Mouse (Mus musculus) liver, embryonic 11.5 days (tissue): ENCODE data around the gene Dlg1. TPM values are rescaled to one million over a fixed set of nuclear protein-coding genes. Genes with fewer than 3 reads are reported as not detected.

Source experiments
- ATAC-seq: fragments of 200-750 bp; cut with Nextera tagmentation; replicated peaks from 2 replicates; pipeline ENCODE4 v1.8.0; 2017; ENCODE audit warnings: moderate number of reproducible peaks, mild to moderate bottlenecking, moderate TSS enrichment, moderate library complexity; ENCODE audit not compliant: low FRiP score
- DNase-seq: peaks from one replicate; pipeline ENCODE4 v3.0.0-alpha.2; 2017; ENCODE audit warnings: low spot score
- H3K27ac ChIP-seq: fragments of 300-500 bp; sonication (generic); 2 replicates; pipeline ENCODE4 v1.5.1; 2014; ENCODE audit warnings: mild to moderate bottlenecking, low read depth, low read length, control low read depth
- H3K27me3 ChIP-seq: fragments of 300-500 bp; sonication (generic); replicated peaks from 2 replicates; pipeline ENCODE4 v1.6.1; 2014; ENCODE audit warnings: low read length, mixed read lengths; ENCODE audit not compliant: control insufficient read depth, insufficient read depth
- H3K36me3 ChIP-seq: fragments of 300-500 bp; sonication (generic); 2 replicates; pipeline ENCODE4 v1.6.1; 2014; ENCODE audit warnings: mild to moderate bottlenecking, low read length, moderate library complexity, mixed read lengths; ENCODE audit not compliant: control insufficient read depth, insufficient read depth
- H3K4me1 ChIP-seq: fragments of 300-500 bp; sonication (generic); replicated peaks from 2 replicates; pipeline ENCODE4 v1.6.1; 2014; ENCODE audit warnings: low read length, mixed read lengths; ENCODE audit not compliant: control insufficient read depth, insufficient read depth
- H3K4me2 ChIP-seq: fragments of 300-500 bp; sonication (generic); 2 replicates; pipeline ENCODE4 v1.6.1; 2014; ENCODE audit warnings: mild to moderate bottlenecking, control low read depth, moderate library complexity
- H3K4me3 ChIP-seq: fragments of 300-500 bp; sonication (generic); 2 replicates; pipeline ENCODE4 v1.5.1; 2014; ENCODE audit warnings: low read depth, low read length, control low read depth
- H3K9ac ChIP-seq: fragments of 300-500 bp; sonication (generic); 2 replicates; pipeline ENCODE4 v1.6.1; 2014; ENCODE audit warnings: low read depth, low read length, control low read depth
- H3K9me3 ChIP-seq: fragments of 300-500 bp; sonication (generic); 2 replicates; pipeline ENCODE4 v1.6.1; 2016; ENCODE audit warnings: low read length, inconsistent platforms, mixed read lengths; ENCODE audit not compliant: control insufficient read depth
- WGBS: fragments of 180-500 bp; shearing (Covaris S2); extraction: QIAGEN DNeasy Blood & Tissue Kit; methylation state at CpG from one replicate; pipeline ENCODE4 v1.1.7; 2014; 5-methylcytosine and 5-hydroxymethylcytosine counted together
- polyA plus RNA-seq: library from polyadenylated mRNA; unstranded; fragments of >200 nt; fragmentation: Nextera tagmentation; extraction: Ambion mirVana; gene quantifications from 2 replicates; pipeline ENCODE4 v1.2.1, GENCODE M21; 2014

The Dlg1 gene
- polyA plus RNA-seq, 1 experiment from 2014 or later = 25.3 TPM

DNA sequence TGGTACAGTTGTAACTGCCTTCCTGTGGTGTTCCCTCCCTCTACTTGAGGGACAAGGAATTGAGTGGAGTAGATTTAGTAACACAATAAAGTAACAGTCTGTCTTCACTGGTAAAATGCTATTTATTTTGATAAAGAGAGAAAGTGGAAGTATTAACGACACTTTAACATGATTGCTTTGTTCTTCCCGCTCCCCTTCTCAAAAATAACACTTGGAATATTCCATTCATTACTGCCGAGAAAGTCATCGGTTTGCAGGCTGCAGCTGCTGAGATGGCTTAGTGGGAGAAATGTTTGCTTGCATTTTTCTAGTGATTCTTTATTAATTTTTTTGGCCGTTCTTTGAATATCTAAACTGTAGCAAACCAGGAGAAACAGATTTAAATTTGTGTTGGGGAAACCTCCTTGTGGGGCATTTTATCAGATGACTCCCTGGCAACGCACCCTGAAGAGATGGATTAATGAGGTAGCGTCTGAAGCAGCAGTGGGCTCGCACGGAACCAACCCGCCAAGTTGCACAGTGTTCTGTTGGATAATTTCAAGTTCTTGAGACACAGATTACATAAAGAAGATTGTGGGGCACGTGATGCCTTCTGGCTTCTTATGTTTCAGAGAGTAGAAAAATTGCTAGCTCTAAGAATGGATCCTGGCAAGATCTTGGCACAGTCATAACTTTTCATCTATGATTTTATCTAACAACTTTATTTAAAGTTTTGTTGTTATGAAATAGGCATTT is 32.2 kb downstream of the Dlg1 start:
- no peak for ATAC-seq
- DNase-seq = no peak
- Histone ChIP-seq H3K9ac (no peak overlapping the region), H3K9me3 (no peaks in the 10 kb centered on the region), H3K27ac (no peak overlapping the region), H3K4me1 (peaks cover 7% of the 10 kb centered on the region), H3K4me2 (no peak overlapping the region), H3K4me3 (no peak overlapping the region), H3K27me3 (no peaks in the 10 kb centered on the region), H3K36me3 (no peaks in the 10 kb centered on the region)
- 67% methylated on average over 11 of the region's 11 CpGs for WGBS

DNA sequence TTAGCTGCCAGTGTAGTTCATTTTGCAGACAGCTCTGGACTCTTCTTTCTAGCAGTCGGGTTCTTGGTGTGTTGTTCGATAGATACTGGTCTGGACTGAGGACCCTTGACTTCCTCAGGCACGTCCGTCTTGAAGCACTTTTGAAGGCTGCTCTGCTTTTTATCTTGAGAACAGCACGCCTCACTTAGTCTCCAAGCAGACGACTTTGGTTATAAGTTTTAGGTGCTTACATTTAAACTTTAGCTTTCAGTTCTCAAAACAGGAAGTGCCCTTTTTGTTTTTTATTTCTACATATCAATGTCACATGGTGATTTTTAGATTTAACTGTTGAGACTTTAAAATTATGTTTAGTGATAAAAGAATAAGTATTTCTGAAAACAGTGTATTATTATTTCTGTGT is 33.1 kb downstream of the Dlg1 start:
- H3K9me3 ChIP-seq = no peaks in the 10 kb centered on the region
- peaks cover 7% of the 10 kb centered on the region for H3K4me1 ChIP-seq
- no peak for ATAC-seq
- H3K36me3 ChIP-seq = no peaks in the 10 kb centered on the region
- no peak overlapping the region for H3K4me2 ChIP-seq
- H3K4me3 ChIP-seq = no peak overlapping the region
- H3K9ac ChIP-seq = no peak overlapping the region
- no peak overlapping the region for H3K27ac ChIP-seq
- 24% methylated on average over 6 of the region's 6 CpGs for WGBS
- no peak for DNase-seq
- no peaks in the 10 kb centered on the region for H3K27me3 ChIP-seq

DNA sequence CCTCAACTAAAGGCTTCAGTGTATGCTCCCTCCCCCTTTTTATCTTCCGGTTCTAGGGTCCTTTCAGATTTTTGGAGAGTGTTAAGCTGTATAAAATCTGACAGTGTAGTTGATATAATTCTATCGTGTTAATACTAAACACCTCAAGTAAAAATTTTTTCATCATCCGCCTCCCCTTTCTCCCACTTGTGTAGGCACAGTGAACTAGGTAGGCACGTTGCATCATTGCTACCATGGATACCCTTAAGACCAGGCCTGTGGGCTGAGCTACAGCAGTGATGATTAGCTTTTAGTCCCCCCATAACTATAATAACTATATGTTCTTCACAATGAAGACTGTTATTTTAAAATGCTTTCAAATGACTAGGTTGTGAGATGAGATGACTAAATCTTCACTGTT is 34.1 kb downstream of the Dlg1 start:
- Histone ChIP-seq H3K36me3 (no peaks in the 10 kb centered on the region), H3K4me3 (no peak overlapping the region), H3K9me3 (no peaks in the 10 kb centered on the region), H3K4me1 (peaks cover 7% of the 10 kb centered on the region), H3K4me2 (no peak overlapping the region), H3K27ac (no peak overlapping the region), H3K9ac (no peak overlapping the region), H3K27me3 (no peaks in the 10 kb centered on the region)
- 82% methylated on average over 4 of the region's 4 CpGs for WGBS
- DNase-seq (no peak), ATAC-seq (no peak)

DNA sequence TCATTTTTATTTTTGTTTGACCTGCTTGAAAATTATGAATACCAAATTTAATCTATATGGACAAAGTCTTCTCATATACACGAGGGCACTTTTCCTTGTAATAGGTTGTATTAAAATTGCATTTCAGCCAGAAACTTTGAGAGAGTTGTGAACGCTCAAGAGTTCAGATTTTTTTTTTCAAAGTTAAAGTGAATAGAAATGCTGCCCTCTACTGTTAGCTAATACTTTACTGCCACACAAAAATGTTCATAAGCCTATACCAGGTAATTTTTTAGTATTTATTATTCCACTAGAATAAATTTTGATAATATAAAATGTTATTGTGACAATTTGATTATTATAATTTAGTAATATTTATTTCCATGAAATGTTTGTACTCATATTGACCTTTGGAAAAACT is 42.0 kb downstream of the Dlg1 start:
- no peaks in the 10 kb centered on the region for H3K36me3 ChIP-seq
- ATAC-seq = no peak
- no peak overlapping the region for H3K9ac ChIP-seq
- no peak overlapping the region for H3K27ac ChIP-seq
- H3K27me3 ChIP-seq = no peaks in the 10 kb centered on the region
- no peak for DNase-seq
- peaks cover 5% of the 10 kb centered on the region; the same call in 1 of the 2 replicates for H3K4me1 ChIP-seq
- WGBS = 38% methylated on average over 2 of the region's 2 CpGs
- H3K4me2 ChIP-seq = no peak overlapping the region
- no peak overlapping the region for H3K4me3 ChIP-seq
- H3K9me3 ChIP-seq = no peaks in the 10 kb centered on the region

DNA sequence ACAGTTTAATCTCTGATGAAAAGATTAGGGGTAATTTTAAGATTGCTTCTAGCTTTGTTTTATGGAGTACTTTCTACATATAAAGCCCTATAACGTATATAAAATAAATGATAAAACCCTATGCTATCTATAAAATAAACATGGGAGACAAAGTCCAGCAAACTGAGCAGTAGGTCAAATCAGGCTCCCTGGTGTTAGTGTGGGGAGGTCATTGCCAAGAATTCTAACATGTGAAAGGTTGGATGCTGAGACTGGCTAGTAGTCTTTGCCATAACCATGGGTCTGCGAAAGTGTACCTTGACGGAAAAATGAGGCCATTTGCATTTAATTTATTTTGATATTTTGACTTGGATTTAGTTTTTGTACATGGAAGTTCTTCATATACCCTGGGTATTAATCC is 42.7 kb downstream of the Dlg1 start:
- DNase-seq (no peak), ATAC-seq (no peak)
- Histone ChIP-seq H3K27ac (no peak overlapping the region), H3K4me3 (no peak overlapping the region), H3K27me3 (no peaks in the 10 kb centered on the region), H3K9ac (no peak overlapping the region), H3K4me1 (peaks cover 5% of the 10 kb centered on the region; the same call in 1 of the 2 replicates), H3K4me2 (no peak overlapping the region), H3K36me3 (no peaks in the 10 kb centered on the region), H3K9me3 (no peaks in the 10 kb centered on the region)
- WGBS = 94% methylated on average over 3 of the region's 3 CpGs

DNA sequence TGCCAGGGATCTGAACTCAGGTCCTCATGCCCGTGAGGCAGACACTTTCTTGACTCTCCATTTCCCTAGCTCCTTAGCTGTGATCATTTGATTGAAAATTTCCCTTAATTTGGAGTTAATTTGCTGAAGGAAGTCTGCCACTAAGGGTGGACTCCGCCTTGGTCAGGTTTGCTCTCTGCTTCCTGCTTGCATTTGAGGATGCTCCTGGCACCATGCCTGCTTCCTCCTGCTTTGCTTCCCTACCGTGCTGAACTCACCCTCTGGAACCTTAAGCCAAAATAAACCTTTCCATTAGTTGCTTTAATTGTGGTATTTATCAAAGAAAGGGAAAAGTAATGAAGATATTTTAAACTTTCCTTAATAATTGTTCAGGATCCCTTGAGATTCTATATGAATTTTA is 44.1 kb downstream of the Dlg1 start:
- H3K9ac ChIP-seq = no peak overlapping the region
- ATAC-seq (no peak), DNase-seq (no peak)
- H3K4me1 ChIP-seq = peaks cover 5% of the 10 kb centered on the region; the same call in 1 of the 2 replicates
- no peaks in the 10 kb centered on the region for H3K9me3 ChIP-seq
- no peak overlapping the region for H3K27ac ChIP-seq
- H3K36me3 ChIP-seq = no peaks in the 10 kb centered on the region
- 74% methylated on average over 3 of the region's 3 CpGs for WGBS
- no peak overlapping the region for H3K4me2 ChIP-seq
- no peak overlapping the region for H3K4me3 ChIP-seq
- H3K27me3 ChIP-seq = no peaks in the 10 kb centered on the region

DNA sequence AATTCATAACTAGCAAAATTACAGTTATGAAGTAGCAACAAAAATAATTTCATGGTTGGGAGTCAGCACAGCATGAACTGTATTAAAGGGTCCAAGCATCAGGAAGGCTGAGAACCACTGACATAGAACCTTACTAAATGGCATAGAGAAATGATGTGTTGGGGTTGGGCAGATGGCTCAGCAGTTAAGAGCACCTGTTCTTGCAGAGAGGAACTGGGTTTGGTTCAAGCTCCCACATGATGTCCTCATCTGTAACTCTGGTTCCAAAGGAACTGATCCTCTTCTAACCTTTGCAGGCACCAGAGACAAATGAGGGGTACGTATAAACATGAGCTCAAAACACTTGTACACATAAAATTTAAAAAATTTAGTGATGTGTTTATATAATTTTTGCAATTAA is 59.7 kb downstream of the Dlg1 start:
- Histone ChIP-seq H3K4me3 (no peak overlapping the region), H3K27me3 (no peaks in the 10 kb centered on the region)

DNA sequence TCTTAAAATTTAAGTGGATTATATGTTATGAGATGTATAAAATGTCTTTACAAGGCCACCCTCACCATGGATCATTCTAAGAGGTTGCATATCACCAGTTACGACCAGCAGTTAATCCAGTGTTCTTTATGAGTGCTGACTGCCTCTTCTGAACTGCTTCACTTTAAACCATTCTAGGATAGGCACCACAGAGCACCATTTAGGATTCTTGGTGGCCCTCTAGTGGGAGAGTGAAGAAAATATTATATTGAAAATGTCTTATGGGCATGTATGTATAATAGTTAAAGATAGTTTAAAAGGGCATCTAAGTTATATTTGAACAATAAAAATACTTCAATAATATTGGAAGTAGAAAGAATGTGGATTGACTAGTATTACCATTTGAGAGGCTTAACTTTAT is 60.9 kb downstream of the Dlg1 start:
- Histone ChIP-seq H3K4me1 (no peaks in the 10 kb centered on the region), H3K4me3 (no peak overlapping the region), H3K27me3 (no peaks in the 10 kb centered on the region), H3K4me2 (no peak overlapping the region), H3K36me3 (no peaks in the 10 kb centered on the region), H3K27ac (no peak overlapping the region), H3K9me3 (no peaks in the 10 kb centered on the region), H3K9ac (no peak overlapping the region)
- ATAC-seq (no peak; the same call in 1 of the 2 replicates), DNase-seq (no peak)
- WGBS = 32% methylated on average over 1 of the region's 1 CpGs

More for the DNA sequence above, 59.7 kb downstream of the Dlg1 start:
- 93% methylated on average over 1 of the region's 1 CpGs for WGBS
- ATAC-seq (no peak), DNase-seq (no peak)
- no peak overlapping the region for H3K9ac ChIP-seq
- 0 out of 2 replicates have a peak, but pooled peaks cover 2% of the 10 kb centered on the region for H3K9me3 ChIP-seq
- no peaks in the 10 kb centered on the region for H3K36me3 ChIP-seq
- no peaks in the 10 kb centered on the region for H3K4me1 ChIP-seq
- H3K27ac ChIP-seq = no peak overlapping the region
- H3K4me2 ChIP-seq = no peak overlapping the region

DNA sequence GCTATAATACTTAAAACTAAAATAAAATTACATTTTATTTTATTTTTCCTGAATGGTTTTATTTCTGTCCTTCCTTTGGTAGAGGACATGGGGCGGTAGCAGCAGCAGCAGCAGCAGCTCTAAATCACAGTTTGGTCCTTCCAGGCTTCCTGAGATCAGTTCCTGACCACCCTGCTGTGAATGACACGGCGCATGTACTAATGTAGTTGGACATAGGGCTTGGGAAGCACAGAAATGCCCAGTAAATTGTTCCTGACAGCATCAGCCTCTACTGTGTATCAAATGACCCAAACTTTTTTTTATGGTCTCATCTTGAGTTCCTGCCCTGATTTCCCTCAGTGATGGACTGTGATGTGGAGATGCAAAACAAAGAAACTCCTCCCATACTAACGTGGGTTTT is 61.6 kb downstream of the Dlg1 start:
- ATAC-seq (no peak), DNase-seq (no peak)
- Histone ChIP-seq H3K4me3 (no peak overlapping the region), H3K4me2 (no peak overlapping the region), H3K36me3 (no peaks in the 10 kb centered on the region), H3K9ac (no peak overlapping the region), H3K27me3 (no peaks in the 10 kb centered on the region), H3K27ac (no peak overlapping the region), H3K4me1 (no peaks in the 10 kb centered on the region), H3K9me3 (no peaks in the 10 kb centered on the region)
- WGBS = 75% methylated on average over 4 of the region's 4 CpGs
